Mouse (Mus musculus) thymus, postnatal 10 days (tissue): ENCODE measurements around the gene Amhr2.

ENCODE experiments used
- DNase-seq, 2 experiments: peaks; one replicate each; pipeline ENCODE4 v3.0.0; 2021; ENCODE audit warnings: low spot score in 2 of 2

Gene Amhr2

DNA sequence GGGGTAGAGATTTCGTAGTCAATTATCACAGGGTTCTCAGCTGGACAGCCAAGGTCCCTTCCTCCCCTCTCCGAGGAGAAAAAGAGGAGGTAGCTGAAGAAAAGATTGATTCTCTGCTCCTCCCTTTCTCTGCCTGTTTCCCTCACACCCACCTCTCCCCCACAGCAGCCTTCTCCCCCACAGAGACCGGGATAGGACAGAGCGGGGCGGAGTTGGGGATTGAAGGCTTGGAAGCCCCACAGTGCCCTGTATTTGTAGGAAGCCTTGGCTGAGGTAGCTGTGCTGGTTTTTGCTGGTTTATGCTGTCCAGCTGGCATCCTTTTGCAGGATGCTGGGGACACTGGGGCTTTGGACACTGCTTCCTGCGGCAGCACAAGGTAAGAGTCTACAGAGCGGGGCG lies at the start of gene Amhr2:
Gene Amhr2, plus strand, starts transcription at position 222 of the 400 bp plus-strand sequence.
- DNase-seq: no peak

DNA sequence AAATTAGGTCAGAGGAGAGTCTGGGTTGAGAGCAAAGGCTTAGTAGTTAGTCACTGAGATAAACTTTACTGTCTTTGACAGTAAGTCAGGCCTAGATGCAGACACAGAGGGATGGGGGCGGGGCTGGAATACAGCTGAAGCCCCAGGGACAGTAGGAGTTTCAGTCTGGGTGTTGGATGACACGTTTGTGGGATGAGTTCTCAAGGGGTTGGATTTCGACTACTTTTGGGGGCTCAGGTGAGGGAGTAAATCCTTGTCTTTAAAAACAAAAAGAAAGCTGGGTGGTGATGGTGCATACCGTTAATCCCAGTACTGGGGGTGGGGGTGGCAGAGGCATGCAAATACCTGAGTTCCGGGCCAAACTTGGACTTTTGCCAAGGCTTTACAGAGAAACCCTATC lies 46.5 kb upstream of the Amhr2 start:
- no peak for DNase-seq

DNA sequence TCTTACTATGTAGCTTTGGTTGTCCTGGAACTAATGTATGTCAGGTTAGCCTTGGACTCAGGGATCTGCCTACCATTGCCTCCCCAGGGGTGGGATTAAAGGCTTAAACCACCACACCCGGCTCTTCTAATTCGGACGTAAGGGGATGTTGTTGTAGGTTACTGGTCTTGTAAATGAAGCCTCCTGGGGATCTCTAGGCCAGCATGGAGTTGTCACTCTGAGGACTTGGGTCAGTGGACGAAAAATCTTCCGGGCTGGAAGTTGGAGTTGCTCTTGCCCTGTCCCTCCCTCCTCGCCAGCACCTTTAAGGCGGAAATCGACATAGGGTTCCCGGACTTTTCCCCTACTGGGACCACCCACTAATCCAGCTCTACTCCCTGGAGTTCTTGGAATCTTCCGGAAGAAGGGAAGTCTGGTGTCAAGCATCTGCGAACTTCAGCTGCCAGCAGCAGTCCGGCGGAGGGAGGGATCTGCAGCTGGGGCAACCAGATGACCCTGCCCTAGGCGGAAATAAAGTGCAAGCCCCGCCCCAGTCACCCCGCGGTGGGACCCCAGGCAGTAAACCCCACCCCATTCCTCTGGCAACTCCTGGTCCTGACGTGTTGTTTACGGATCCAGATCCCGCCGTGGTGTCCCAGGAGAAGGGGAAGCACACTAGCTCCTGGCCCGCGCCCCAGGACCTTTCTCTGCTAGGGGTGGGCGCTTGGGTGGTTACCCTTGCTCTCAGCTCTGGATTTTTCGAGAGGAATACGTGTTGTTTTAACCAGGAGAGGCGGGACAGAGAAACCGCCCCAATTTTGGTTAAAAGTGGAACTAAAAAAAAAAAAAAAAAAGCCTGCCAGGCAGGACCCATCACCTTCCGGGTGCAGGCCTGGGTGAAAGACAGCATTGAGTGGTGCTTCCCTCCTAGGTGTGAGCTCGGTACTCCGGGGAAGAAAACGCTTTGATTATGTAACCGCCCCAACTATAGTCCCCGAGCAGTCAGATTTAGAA lies 45.6 kb upstream of the Amhr2 start:
- DNase-seq: peak; percentile 68 to 70

DNA sequence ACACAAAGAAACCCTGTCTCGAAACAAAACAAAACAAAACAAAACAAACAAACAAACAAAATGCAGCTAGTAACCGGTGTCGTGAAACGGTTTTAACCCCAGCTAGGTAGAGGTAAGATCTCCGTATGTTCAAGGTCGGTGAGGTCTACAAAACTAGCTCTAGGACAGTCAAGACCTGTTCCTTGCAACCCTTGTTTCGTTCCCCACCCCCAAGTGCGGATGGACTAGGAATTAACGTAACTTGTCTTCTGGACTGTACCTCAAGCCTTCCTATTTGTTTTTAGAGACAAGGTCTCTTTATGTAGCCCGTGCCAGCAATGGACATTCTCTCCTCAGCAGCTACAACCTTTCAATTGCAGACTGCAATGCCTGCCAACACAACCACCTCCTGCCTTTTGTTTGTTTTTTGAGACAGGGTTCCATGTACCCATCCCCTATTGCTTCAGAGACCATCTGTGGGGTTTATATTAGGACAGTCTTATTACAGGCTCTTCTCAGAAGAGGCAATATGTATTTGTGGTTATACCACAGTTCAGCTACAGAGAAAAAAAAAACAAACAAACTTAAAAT lies 44.6 kb upstream of the Amhr2 start:
- DNase-seq: no peak

DNA sequence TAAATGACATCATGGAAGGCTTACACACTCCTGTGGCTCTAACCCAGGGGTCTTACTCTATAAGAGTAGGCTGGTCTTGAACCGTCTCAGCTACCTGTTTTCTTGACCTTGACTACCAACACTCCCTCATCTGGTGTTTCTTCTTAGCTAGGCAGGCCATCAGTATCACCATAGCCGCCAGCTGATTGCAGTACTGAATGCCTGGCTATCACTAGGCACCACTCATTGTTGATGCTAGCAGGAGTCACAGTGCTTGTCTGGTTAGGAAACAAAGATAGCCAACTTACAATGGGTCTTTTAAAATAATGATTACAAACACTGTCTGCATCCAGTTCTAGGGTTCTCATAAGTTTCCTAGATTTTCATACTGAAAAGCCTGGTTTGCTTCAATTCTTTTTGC lies 43.9 kb upstream of the Amhr2 start:
- no peak for DNase-seq

DNA sequence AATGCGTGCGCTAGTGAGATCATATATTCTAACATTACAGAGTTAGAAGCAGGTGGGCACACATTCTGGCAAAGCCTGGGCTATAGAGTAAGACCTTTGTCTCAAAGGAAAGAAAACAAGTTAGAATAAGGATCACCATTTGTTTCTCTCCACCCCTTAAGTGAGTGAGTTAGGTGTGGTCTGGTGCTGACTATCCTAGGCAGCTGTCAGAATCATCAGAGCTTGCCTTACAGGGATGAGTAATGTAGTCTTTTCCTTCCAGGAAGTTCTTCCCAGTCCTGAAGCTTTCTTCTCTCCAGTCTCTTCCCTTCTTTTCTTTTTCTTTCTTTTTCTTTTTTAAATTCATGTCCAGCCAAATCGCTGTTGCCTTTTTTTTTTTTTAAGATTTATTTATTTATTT lies 43.0 kb upstream of the Amhr2 start:
- DNase-seq: no peak

DNA sequence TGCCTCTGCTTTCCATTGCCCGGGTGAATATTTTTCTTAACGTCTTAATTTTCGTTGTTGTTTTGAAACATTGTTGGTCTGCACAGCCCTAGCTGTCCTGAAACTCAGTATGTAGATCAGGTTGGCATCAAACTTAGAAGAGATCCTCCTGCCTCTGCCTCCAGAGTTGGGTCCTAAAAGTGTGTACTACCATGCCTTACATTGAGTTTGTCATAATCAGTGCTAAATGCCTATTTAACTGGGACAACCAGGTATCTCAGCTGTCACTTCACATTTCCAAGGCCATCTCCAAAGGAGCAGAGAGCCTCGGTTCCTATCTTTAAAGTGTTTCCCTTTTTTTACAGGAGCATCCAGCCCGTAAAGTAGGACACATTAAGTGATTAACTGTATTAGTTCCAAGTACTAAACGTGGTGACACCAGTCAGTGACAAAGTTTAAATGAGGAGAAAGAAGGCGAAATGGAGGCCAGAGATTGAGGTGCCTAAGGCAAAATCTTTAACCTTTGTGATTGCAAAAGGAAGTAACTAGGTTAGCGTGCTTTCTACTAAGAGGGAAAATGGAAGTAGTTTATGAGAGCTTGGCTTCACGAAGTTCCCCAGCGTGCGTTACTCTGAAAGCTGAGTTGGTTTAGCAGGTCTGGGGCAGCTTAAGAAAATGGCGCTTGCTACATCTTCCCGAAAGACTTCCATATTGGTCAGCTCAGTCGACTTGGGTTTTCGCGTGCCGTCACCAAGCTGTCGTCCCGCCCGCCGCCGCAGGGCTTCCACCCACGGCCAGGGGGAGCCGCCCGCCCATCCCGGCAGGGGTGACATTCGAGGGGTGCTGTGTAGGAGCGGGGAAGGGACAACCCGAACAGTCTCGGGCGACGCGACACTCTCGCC lies 40.3 kb upstream of the Amhr2 start:
- no peak for DNase-seq

DNA sequence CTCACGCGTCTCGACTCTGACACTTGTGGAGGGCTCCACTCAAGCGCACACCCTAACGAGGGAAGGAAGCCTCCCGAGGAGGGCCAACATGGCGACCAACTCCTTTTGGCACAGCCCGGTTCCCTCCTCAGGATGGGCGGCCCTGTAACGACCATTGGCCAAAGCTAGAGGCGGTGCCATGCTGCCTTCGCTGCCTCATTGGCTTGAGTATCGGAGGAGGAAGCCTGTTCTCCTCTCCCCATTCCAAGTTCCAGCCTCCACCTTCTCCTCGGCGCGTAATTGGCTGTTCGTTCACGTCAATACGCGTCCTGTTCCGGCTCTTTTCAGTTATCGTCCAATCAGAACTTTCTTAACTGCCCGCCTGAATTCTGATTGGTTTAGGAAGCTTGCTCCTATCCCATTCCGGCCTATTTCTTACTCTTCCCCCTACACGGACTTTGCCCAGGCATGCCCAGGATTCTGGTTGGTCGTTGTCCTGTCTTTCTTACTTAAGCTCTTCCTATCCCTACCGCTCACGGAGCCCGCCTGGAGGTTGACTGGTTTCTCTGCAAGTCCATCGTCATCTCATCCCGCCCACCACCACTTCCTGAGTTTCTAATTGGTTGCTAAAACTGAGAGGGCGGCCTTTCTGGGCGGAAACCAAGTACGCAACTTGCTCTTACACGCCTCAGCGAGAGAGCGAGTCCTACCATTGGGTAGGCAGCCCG lies 39.5 kb upstream of the Amhr2 start, which contains the start of gene Sp1:
Gene Sp1, plus strand, starts transcription at position 655 of the 707 bp plus-strand sequence.
- DNase-seq: peak; percentile 95 to 100

DNA sequence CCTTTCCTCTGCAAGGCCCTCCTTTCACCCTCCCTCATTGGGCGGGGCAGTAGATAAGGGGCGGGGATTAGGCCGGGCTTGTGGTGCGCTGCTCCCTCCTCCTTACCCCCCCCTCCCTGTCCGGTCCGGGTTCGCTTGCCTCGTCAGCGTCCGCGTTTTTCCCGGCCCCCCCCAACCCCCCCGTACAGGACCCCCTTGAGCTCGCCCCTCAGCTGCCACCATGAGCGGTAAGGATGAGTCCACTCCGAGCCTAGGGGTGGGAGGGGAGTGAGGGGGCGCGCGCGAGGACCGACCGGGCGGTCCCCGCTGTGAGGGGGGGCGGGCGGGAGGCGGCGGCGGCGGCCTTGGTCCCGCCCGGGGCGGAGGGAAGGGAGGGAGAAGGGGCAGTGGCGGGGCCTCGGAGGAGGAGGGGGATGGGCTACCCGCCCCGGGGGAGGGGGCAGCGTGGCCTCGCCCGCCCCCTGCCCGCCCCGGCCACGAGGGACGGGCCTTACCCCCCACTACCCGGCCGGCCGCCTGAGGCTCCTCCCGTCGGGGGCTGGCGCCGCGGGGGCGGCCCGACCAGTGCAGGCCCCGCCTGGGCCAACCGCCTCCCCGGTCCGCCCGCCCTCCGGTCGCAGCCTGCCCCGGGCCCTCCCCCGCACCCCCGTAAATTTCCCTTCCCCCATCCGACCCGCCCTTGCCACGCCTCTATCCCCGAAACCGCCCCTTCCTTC lies 38.8 kb upstream of the Amhr2 start:
- DNase-seq: peak; percentile 68 to 70

DNA sequence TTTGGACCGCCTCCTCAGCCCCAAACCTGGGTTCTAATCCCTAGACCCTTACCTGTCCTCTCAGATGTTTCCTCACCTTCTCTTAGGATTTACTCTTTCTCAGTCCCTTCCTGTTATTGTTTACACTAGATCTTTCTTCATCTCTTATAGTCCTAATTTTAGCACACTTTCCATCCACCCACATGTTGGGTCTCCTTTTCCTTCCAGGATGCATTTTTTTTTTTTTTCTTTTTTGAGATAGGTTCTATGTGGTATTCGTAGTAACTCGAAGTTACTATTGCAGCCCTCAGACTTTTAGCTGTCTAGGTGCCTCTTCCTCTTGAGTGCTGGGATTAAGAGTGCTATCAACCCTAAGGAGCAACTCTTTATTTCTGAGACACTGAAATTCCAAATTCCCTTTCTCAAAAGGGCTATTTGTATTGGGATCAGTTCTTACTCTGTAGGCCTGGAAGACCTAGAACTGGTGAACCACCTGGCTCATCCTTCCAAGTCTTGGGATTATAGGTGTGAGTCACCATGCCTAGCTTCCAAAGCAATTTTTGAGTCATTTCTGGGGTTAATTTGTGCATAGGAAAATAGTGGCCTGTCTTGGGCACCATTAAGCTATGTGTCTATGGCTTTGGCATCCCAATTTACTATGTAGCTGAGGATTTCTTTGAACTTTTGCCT lies 38.1 kb upstream of the Amhr2 start:
- DNase-seq: no peak

DNA sequence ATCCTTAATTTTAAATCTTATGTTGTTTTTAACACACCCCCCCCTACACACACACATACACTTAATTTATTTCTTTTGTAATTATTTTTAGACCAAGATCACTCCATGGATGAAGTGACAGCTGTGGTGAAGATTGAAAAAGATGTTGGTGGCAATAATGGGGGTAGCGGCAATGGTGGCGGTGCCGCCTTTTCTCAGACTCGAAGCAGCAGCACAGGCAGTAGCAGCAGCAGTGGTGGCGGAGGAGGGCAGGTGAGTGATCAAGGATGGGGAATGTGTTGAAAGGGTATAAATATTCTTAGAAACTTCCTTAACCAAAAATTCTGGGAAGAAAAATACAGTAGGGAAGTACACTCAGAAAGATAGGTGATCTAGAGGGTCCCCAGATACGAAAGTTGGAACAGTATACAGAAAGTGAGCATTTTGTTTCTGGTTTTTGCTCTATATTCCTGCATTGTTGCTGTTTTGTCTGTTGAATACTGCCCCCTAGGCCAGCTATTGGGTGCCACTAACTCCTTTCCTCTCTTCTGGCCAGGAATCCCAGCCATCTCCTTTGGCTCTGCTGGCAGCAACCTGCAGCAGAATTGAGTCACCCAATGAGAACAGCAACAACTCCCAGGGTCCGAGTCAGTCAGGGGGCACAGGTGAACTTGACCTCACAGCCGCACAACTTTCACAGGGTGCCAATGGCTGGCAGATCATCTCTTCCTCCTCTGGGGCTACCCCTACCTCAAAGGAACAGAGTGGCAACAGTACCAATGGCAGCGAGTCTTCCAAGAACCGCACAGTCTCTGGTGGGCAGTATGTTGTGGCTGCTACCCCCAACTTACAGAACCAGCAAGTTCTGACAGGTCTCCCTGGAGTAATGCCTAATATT lies 37.2 kb upstream of the Amhr2 start:
- DNase-seq: no peak

DNA sequence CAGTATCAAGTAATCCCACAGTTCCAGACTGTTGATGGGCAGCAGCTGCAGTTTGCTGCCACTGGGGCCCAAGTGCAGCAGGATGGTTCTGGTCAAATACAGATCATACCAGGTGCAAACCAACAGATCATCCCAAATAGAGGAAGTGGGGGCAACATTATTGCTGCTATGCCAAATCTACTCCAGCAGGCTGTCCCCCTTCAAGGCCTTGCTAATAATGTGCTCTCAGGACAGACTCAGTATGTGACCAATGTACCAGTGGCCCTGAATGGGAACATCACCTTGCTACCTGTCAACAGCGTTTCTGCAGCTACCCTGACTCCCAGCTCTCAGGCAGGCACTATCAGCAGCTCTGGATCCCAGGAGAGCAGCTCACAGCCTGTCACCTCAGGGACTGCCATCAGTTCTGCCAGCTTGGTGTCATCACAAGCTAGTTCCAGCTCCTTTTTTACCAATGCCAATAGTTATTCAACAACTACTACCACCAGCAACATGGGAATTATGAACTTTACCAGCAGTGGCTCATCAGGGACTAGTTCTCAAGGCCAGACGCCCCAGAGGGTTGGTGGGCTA lies 36.5 kb upstream of the Amhr2 start:
- no peak for DNase-seq

DNA sequence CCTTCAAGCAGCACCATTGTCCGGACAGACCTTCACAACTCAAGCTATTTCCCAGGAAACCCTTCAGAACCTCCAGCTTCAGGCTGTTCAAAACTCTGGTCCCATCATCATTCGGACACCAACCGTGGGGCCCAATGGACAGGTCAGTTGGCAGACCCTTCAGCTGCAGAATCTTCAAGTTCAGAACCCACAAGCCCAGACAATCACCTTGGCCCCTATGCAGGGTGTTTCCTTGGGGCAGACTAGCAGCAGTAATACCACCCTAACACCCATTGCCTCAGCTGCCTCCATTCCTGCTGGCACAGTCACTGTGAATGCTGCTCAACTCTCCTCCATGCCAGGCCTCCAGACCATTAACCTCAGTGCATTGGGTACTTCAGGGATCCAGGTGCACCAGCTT lies 35.9 kb upstream of the Amhr2 start:
- DNase-seq: no peak

DNA sequence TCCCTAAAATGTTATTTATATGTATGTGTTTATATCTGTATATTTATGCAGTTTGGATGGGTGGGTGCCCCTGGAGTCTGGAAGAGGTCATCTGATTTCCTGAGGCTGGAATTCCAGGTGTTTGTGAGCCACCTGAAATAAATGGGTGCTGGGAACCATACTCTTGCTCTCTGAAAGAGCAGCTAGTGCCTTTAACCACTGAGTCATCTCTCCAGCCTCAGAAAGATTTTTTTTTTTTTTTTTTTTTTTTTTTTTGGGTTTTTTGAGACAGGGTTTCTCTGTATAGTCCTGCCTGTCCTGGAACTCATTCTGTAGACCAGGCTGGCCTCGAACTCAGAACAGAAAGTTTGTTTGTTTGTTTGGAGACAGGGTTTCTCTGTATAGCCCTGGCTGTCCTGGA lies 34.1 kb upstream of the Amhr2 start:
- DNase-seq: no peak

DNA sequence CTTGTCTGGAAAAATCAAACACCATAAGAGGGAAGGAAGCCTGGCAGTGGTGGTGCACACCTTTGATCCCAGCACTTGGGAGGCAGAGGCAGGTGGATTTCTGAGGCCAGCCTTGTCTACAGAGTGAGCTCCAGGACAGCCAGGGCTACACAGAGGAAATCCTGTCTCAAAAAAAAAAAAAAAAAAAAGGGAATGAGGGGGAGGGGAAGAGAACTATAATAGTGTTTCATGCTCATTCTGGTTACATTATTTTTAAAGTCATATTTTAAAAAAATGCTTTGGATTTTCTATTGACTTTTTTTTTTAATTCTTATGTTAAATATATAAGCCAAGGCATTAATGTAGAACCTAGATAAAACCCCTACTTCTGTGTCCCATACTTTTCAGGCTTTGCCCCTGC lies 31.5 kb upstream of the Amhr2 start:
- DNase-seq: no peak

DNA sequence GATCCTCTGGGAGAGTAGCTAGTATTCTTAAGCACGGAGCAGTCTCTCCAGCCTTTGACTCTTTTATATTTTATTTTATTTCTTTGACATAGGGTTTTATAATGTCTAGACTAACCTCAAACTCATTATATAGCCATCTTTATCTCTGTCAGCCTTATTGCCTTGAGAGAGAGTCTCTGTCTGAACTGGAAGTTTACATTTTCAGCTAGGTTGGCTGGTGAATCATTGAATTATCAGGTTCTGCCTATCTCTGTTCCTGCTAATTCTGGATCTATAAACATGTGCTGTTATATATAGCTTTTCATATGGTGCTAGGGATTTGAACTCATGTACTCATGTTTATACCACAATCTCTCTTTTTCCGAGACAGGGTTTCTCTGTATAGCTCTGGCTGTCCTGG lies 27.6 kb upstream of the Amhr2 start:
- DNase-seq: no peak

DNA sequence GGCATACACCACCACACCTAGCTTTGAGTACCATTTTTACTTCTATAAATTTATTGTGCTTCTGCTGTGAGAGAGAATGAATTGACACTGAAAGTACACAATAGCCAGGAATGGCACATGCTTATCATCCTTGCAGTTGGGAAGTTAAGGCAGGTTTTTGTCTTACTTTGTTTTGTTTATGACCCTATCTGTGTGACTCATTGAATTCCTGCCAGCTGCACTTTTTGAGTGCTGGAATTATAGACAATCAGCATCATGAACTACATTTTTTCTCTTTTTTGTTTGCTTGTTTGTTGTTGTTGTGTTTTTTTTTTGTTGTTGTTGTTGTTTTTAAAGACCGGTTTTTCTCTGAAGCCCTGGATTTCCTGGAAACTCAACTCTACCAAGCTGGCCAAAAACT lies 24.2 kb upstream of the Amhr2 start:
- DNase-seq: no peak

DNA sequence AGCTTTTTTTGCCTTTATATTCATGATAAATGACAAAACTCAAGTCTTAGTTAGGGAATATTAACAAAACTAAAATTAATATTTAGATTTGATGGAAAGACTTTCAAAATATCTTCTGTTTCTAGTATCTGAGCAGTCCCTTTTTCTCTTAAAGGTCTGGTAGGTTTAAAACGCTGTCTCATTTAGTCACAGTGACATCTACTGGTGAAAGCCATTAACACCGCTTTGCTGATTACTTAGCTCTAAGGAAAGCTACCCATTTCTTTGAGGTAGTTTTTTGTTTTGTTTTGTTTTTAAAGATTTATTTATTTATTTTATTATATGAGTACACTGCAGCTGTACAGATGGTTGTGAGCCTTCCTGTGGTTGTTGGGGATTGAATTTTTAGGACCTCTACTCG lies 23.7 kb upstream of the Amhr2 start:
- DNase-seq: peak in 1 of 2 experiments; percentile 54
